Mouse (Mus musculus): ENCODE results near the gene Jmy. TPM values are rescaled to one million over a fixed set of nuclear protein-coding genes. Genes with fewer than 3 reads are reported as not detected.
"Not testable (repeated sequence)": the region's sequence is repeated elsewhere in the genome, so short reads cannot be mapped to it uniquely, and the experiment has no call there.

Gene Jmy
- polyA plus RNA-seq, 1 experiment from 2014 or later: 3.4 TPM

DNA sequence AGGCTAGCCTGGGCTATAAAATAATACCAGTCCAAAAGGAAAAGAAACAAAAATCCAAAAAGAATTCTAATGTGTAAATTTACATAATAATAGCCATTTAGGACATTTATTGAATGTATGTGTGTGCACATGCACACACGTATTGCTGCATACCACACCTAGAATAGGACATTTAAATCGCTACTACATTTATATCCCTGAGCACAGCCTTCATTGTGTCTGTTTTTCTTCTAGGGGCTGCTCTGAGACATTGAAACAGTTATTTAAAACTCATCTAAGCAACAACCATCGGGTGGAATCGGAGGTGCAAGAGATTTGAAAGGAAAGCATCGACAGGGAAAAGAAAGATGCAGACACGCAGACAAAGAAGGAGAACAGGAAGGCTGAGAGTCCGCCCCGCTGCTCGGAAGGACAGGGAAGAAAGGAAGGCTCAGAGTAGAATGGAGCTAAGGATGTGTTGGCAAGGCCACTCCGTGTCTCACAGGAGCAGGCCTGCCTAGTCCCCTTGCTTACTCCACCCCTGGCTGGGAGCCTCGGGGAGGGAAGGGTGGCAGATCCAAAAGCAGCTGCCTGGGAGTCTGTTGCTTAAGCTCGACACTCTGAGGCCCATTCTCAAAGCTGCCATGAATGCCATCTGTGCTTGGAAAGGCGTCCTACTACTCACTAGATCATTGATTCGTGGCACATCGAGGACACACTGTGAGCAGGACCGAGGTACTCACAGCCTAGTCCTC lies 11.0 kb upstream of the Jmy start:
- DNase-seq (ENCODE audit: low spot score) (no peak), ATAC-seq (replicated peaks; ENCODE audit: low FRiP score) (no peak)
- H3K4me3 ChIP-seq (ENCODE audit: low read depth, low read length): no peak overlapping the region
- no peaks in the 10 kb centered on the region for H3K27me3 ChIP-seq (replicated peaks; ENCODE audit: control insufficient read depth, insufficient read depth, low read length)
- H3K9me3 ChIP-seq (ENCODE audit: control insufficient read depth, low read length): no peaks in the 10 kb centered on the region
- H3K4me1 ChIP-seq (replicated peaks; ENCODE audit: control insufficient read depth, insufficient read depth, low read length): no peaks in the 10 kb centered on the region
- H3K9ac ChIP-seq (ENCODE audit: low read depth, low read length): no peak overlapping the region
- 72% methylated on average over 16 of the region's 16 CpGs for WGBS
- no peaks in the 10 kb centered on the region for H3K36me3 ChIP-seq (ENCODE audit: control insufficient read depth, insufficient read depth, low read length)
- H3K4me2 ChIP-seq: no peak overlapping the region
- H3K27ac ChIP-seq (ENCODE audit: low read depth, low read length): no peak overlapping the region

DNA sequence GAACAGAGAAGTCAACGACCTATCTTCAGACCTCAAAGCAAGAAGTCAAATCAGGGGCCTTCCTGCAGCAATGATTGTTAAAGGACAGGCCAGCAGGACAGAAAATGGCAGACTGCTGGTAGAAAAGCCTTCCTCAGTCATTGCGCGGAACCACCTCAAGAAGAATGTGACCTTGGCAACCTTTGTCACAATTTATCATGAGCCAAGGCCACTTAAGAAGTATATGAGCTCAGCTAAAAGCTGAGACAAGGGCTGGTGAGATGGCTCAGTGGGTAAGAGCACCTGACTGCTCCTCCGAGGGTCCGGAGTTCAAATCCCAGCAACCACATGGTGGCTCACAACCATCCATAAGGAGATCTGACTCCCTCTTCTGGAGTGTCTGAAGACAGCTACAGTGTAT lies 7.3 kb upstream of the Jmy start:
- not testable (repeated sequence) for H3K9ac ChIP-seq (ENCODE audit: low read depth, low read length); H3K4me2 ChIP-seq; H3K27ac ChIP-seq (ENCODE audit: low read depth, low read length); H3K27me3 ChIP-seq (replicated peaks; ENCODE audit: control insufficient read depth, insufficient read depth, low read length); DNase-seq (ENCODE audit: low spot score); H3K9me3 ChIP-seq (ENCODE audit: control insufficient read depth, low read length); ATAC-seq (replicated peaks; ENCODE audit: low FRiP score); H3K36me3 ChIP-seq (ENCODE audit: control insufficient read depth, insufficient read depth, low read length); H3K4me1 ChIP-seq (replicated peaks; ENCODE audit: control insufficient read depth, insufficient read depth, low read length); H3K4me3 ChIP-seq (ENCODE audit: low read depth, low read length)
- WGBS: 83% methylated on average over 5 of the region's 5 CpGs

DNA sequence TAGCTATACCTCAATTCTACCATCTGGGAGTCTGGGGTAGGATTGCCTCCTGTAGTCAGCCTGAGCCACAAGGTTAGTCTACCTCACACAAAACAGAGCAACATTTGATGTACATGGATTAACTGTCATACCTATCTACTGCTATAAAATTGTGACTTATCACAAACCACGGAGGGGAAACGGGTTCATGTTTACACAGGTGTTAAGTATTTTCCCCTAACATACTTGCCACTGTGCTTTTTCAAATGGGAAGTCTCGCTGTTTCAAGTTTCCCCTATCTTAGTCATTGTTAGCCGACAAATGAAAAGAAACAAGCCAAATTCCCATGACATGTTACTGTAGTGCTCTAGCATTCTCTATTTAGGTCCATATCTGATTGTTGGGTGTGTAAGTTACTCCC lies 2.1 kb upstream of the Jmy start:
- H3K27me3 ChIP-seq (replicated peaks; ENCODE audit: control insufficient read depth, insufficient read depth, low read length): no peaks in the 10 kb centered on the region
- H3K27ac ChIP-seq (ENCODE audit: low read depth, low read length): no peak overlapping the region
- H3K4me1 ChIP-seq (replicated peaks; ENCODE audit: control insufficient read depth, insufficient read depth, low read length): peaks cover 6% of the 10 kb centered on the region
- no peak overlapping the region for H3K9ac ChIP-seq (ENCODE audit: low read depth, low read length)
- no peak for ATAC-seq (replicated peaks; ENCODE audit: low FRiP score)
- H3K9me3 ChIP-seq (ENCODE audit: control insufficient read depth, low read length): no peaks in the 10 kb centered on the region
- H3K4me3 ChIP-seq (ENCODE audit: low read depth, low read length): no peak overlapping the region
- DNase-seq (ENCODE audit: low spot score): no peak
- no peak overlapping the region for H3K4me2 ChIP-seq
- H3K36me3 ChIP-seq (ENCODE audit: control insufficient read depth, insufficient read depth, low read length): no peaks in the 10 kb centered on the region
- WGBS: 72% methylated on average over 4 of the region's 4 CpGs

DNA sequence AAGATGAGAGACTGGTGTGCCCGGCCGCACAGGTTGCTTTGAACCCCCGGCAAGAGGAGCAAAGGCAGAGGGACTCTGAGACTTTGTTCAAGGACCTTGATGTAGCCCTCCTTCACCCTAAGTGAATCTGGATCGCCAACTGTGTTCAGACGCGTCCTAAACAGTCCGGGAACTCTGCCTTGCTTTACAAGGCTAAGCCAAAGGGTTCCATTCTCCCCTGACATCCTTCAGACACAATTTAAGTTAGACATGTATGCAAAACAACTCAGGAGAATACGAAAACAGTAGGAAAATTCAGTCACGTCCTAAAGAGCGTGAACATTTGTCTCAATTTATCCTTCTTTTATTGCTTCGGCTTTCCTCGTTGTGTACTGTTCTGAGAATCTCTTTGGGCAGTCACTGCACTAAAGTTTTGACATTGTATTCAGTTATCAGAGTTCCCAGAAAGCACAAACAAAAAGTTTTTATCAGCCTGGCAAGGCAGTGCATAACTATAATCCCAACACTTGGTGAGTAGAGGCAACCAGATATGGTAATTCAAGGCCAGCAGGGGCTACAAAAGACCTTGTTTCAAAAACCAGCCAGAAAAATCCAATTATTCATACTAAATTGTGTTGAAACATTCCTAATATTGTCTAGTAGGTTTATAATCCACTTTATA lies 495 bp upstream of the Jmy start:
- WGBS: 12% methylated on average over 12 of the region's 12 CpGs
- no peaks in the 10 kb centered on the region; the same call in 1 of the 2 replicates for H3K36me3 ChIP-seq (ENCODE audit: control insufficient read depth, insufficient read depth, low read length)
- H3K4me3 ChIP-seq (ENCODE audit: low read depth, low read length): peak overlapping the region; percentile 69
- peak overlapping the region; percentile 94 for H3K27ac ChIP-seq (ENCODE audit: low read depth, low read length)
- H3K9me3 ChIP-seq (ENCODE audit: control insufficient read depth, low read length): no peaks in the 10 kb centered on the region
- H3K27me3 ChIP-seq (replicated peaks; ENCODE audit: control insufficient read depth, insufficient read depth, low read length): no peaks in the 10 kb centered on the region
- no peak for DNase-seq (ENCODE audit: low spot score)
- H3K4me1 ChIP-seq (replicated peaks; ENCODE audit: control insufficient read depth, insufficient read depth, low read length): peaks cover 11% of the 10 kb centered on the region
- H3K9ac ChIP-seq (ENCODE audit: low read depth, low read length): peak overlapping the region; percentile 81
- H3K4me2 ChIP-seq: peak overlapping the region; percentile 70
- ATAC-seq (replicated peaks; ENCODE audit: low FRiP score): no peak

DNA sequence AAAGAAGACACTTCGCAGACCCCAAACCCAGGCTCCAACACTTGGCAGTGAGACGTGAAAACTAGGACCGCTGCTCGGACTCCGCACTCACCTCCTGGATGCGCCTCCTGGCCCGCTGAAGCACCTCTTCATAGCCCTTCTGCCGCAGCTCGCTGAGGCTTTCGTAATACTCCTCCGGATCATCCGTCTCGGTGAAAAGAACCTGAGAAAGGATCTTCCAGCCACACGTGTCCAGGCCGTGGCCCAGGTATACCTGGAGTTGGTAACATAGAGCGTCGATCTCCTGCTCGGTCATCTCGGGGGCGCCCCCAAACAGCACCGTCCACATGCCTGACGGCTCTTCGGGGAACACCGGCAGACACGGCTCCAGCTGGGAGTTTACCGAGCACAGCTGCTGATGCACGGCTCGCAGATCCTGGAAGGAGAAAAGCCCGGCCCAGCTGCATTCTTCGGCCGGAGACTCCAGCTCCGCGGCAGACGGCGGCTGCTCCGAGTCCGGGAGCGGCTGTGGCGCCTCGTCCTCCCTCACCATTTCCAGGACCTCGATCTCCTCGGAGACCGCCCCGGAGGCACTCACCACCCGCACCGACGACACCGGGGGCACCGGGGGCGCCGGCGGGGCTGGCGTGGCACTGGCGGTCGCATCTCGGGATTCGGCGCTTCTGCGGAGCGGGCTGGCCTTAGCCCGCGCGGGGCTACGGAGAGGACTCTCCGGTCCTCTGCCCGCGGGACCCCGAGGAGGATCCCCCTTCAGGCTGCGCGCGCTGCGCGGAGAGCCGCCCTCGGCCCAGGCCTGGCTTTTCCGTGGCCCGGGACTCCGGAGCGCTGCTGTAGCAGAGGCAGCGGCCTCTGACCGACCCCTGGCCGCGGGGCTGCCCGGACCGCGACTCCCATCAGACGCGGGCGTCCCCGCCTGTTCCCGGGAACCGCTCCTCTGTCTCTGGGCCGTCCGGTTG lies 1.1 kb downstream of the Jmy start:
- H3K27me3 ChIP-seq (replicated peaks; ENCODE audit: control insufficient read depth, insufficient read depth, low read length): no peaks in the 10 kb centered on the region
- peaks cover 13% of the 10 kb centered on the region for H3K4me1 ChIP-seq (replicated peaks; ENCODE audit: control insufficient read depth, insufficient read depth, low read length)
- under 1% methylated on average over 93 of the region's 94 CpGs for WGBS
- peak overlapping the region; percentile 94 for H3K27ac ChIP-seq (ENCODE audit: low read depth, low read length)
- peak overlapping the region; percentile 69 for H3K4me3 ChIP-seq (ENCODE audit: low read depth, low read length)
- peaks cover 4% of the 10 kb centered on the region; the same call in 1 of the 2 replicates for H3K36me3 ChIP-seq (ENCODE audit: control insufficient read depth, insufficient read depth, low read length)
- H3K4me2 ChIP-seq: peak overlapping the region; percentile 70
- ATAC-seq (replicated peaks; ENCODE audit: low FRiP score): peak; percentile 40
- DNase-seq (ENCODE audit: low spot score): peak; percentile 66
- peak overlapping the region; percentile 81 for H3K9ac ChIP-seq (ENCODE audit: low read depth, low read length)
- no peaks in the 10 kb centered on the region for H3K9me3 ChIP-seq (ENCODE audit: control insufficient read depth, low read length)

DNA sequence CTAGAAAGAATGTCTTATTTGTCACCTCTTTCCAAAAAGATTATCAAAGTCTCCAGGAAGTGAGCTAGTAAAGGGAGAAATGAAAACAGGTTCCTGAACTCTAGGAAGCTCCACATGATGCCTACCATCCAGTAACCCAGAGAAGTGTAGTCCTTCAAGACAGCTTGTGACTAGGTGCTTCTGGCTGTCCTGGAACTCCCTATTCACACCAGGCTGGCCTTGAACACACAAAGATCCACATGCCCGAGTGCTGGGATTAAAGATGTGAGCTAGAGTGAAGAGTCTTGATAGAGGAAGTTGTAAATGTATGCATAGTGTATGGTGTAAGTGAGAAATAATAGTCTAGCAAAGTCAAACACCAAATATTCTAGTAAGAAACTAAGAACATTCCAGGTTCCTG lies 2.6 kb downstream of the Jmy start:
- no peaks in the 10 kb centered on the region for H3K27me3 ChIP-seq (replicated peaks; ENCODE audit: control insufficient read depth, insufficient read depth, low read length)
- peak overlapping the region; percentile 69 for H3K4me3 ChIP-seq (ENCODE audit: low read depth, low read length)
- no peak overlapping the region for H3K27ac ChIP-seq (ENCODE audit: low read depth, low read length)
- ATAC-seq (replicated peaks; ENCODE audit: low FRiP score): no peak
- peak overlapping the region; percentile 38; the same call in 1 of the 2 replicates for H3K9ac ChIP-seq (ENCODE audit: low read depth, low read length)
- peak overlapping the region; percentile 70 for H3K4me2 ChIP-seq
- no peaks in the 10 kb centered on the region for H3K9me3 ChIP-seq (ENCODE audit: control insufficient read depth, low read length)
- DNase-seq (ENCODE audit: low spot score): no peak
- WGBS: 26% methylated on average over 1 of the region's 1 CpGs
- H3K36me3 ChIP-seq (ENCODE audit: control insufficient read depth, insufficient read depth, low read length): peaks cover 4% of the 10 kb centered on the region; the same call in 1 of the 2 replicates
- H3K4me1 ChIP-seq (replicated peaks; ENCODE audit: control insufficient read depth, insufficient read depth, low read length): peaks cover 13% of the 10 kb centered on the region

DNA sequence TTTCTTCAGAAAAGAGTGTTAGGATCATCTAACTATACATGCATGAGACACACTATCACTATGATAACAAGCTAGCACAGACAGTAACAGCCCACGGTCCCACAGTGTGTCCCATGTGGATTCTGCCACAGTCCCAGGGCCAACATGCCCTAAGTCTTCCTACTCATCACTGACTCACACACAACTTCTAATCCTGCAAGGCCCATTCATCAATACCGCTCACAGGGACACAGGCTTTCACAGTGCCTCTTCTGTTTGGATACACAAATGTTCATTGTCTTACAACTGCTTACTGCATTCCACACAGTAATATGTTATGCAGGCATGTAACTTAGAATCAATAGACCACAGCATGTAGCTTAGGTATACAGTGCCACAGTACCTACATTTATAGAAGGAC lies 11.1 kb downstream of the Jmy start:
- no peak for DNase-seq (ENCODE audit: low spot score)
- Histone ChIP-seq H3K4me2 (no peak overlapping the region), H3K27ac (ENCODE audit: low read depth, low read length) (no peak overlapping the region), H3K27me3 (replicated peaks; ENCODE audit: control insufficient read depth, insufficient read depth, low read length) (no peaks in the 10 kb centered on the region), H3K36me3 (ENCODE audit: control insufficient read depth, insufficient read depth, low read length) (peaks cover 7% of the 10 kb centered on the region), H3K4me3 (ENCODE audit: low read depth, low read length) (no peak overlapping the region), H3K9ac (ENCODE audit: low read depth, low read length) (no peak overlapping the region), H3K4me1 (replicated peaks; ENCODE audit: control insufficient read depth, insufficient read depth, low read length) (no peaks in the 10 kb centered on the region), H3K9me3 (ENCODE audit: control insufficient read depth, low read length) (no peaks in the 10 kb centered on the region)
- 87% methylated on average over 2 of the region's 2 CpGs for WGBS
- ATAC-seq (replicated peaks; ENCODE audit: low FRiP score): no peak

DNA sequence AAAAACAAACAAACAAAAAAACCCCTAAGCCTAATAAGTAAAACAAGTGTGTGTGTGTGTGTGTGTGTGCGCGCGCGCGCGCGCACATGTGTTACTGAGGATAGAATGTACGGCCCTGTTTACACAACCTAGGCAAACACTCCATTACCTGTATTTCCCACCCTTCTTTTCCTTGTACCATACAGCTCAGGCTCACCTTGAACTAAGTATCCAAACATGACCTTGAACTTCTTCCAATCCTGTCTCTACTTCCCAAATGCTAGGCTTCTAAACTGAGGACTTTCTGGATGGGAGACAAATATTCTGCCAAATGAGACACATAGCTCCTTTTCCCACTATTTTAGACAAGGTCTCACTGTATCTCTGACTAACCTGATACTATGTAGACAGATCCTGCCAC lies 11.9 kb downstream of the Jmy start:
- Histone ChIP-seq H3K9ac (ENCODE audit: low read depth, low read length) (no peak overlapping the region), H3K4me1 (replicated peaks; ENCODE audit: control insufficient read depth, insufficient read depth, low read length) (no peaks in the 10 kb centered on the region), H3K9me3 (ENCODE audit: control insufficient read depth, low read length) (no peaks in the 10 kb centered on the region), H3K36me3 (ENCODE audit: control insufficient read depth, insufficient read depth, low read length) (peaks cover 7% of the 10 kb centered on the region), H3K4me3 (ENCODE audit: low read depth, low read length) (no peak overlapping the region), H3K27ac (ENCODE audit: low read depth, low read length) (no peak overlapping the region), H3K4me2 (no peak overlapping the region), H3K27me3 (replicated peaks; ENCODE audit: control insufficient read depth, insufficient read depth, low read length) (no peaks in the 10 kb centered on the region)
- DNase-seq (ENCODE audit: low spot score) (no peak), ATAC-seq (replicated peaks; ENCODE audit: low FRiP score) (no peak)
- WGBS: 96% methylated on average over 8 of the region's 8 CpGs
